Mouse (Mus musculus) small intestine, adult 2 months (tissue): ENCODE data around the gene Zdhhc9.

Source experiments
- CTCF ChIP-seq: fragments of 200-500 bp; IDR thresholded peaks from 2 replicates; pipeline ENCODE4 v1.5.1; 2012; ENCODE audit warnings: low read depth, mild to moderate bottlenecking, control low read depth, inconsistent platforms, low read length, moderate library complexity, mixed read lengths; ENCODE audit not compliant: insufficient replicate concordance, insufficient read length; ENCODE audit errors: extremely low read depth
- POLR2A ChIP-seq: fragments of 200-500 bp; IDR thresholded peaks from 2 replicates; pipeline ENCODE4 v1.6.1; 2012; ENCODE audit warnings: low read depth, mild to moderate bottlenecking, control low read depth, inconsistent platforms, low read length, moderate library complexity

DNA sequence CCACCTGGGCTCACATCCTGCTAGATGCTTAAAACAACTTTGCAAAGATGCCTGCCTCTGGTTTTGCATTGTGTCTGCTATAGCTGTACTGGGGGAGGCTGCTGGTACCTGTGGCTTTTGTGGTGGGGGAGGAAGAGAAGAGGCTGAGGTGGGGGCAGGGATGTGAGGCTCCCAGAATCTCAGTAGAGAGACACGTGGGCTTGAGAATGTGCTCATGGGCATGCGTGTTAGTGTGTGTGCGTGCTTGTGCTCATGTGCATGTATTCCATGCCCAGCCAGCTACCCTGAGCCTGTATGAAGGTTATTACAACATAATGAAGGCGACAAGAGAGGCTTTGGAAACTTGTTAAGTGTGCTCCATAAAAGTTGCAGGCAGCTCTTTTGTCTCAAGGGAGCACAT lies 71.7 kb downstream of the Zdhhc9 start:
- no peak for TF ChIP-seq CTCF
- TF ChIP-seq POLR2A, result no peak
